ENCODE assay signal across 20 mouse cellular contexts in the genomic region with DNA sequence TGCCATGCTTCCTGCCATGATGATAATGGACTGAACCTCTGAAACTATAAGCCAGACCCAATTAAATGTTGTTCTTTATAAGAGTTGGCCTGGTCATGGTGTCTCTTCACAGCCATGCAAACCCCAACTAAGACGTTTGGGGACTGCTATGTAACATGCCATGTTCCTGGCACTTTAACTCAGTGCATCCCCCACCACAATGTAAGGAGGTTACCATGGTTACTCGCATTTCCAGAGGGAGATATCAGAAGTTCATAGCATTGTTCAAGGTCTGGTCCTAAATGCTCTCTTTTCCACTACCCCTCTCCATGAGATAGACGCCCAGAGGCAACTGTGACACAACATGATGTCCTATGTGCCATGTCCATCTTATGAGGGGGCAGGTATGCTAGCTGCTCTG. TPM values are rescaled to one million over a fixed set of nuclear protein-coding genes. Genes with fewer than 3 reads are reported as not detected.
DNase-seq lines count a peak whose midpoint lies in the region; ATAC-seq and TF ChIP-seq lines count a peak whose summit lies in the region.
"Had no signal": no experiment of that assay in that cellular context is flagged by ENCODE, and none has a peak within 500 bp of the region (broad histone marks: within the 10 kb centered on the region; RNA-seq: fewer than 3 reads in every experiment).

No protein-coding gene starts in this region.

- H3K9ac ChIP-seq in forebrain, embryonic 15.5 days (replicated peaks), result no peak overlapping the region
- H3K9ac ChIP-seq in forebrain, embryonic 11.5 days (ENCODE audit: low read length), result no peak overlapping the region
- H3K9ac ChIP-seq in hindbrain, embryonic 16.5 days (ENCODE audit: low read depth, low read length), result no peak overlapping the region
- H3K9ac ChIP-seq in hindbrain, embryonic 14.5 days, result no peak overlapping the region
- H3K9ac ChIP-seq in midbrain, postnatal 0 days (replicated peaks; ENCODE audit: low read length, poor library complexity, severe bottlenecking), result no peak overlapping the region
- H3K9ac ChIP-seq: hindbrain, embryonic 12.5 days had no signal

- TF ChIP-seq CTCF in midbrain, postnatal 0 days (IDR thresholded peaks at IDR 0.05), result no peak

- DNase-seq in forebrain, embryonic 11.5 days (ENCODE audit: low spot score), result no peak
- no peak for DNase-seq in hindbrain, embryonic 14.5 days (ENCODE audit: low spot score)
- DNase-seq in midbrain, postnatal 0 days (ENCODE audit: low spot score), result peak; percentile 38
- DNase-seq in midbrain, embryonic 10.5 days (ENCODE audit: low spot score), result no peak
- no peak for DNase-seq in left cerebral cortex, adult 11 months (ENCODE audit: low spot score)
- DNase-seq: adrenal gland, postnatal 14 days; cerebellum, adult 2 months; cerebellum, postnatal 10 days; gastrocnemius, adult 2 months; gastrocnemius, postnatal 25 days; heart, postnatal 10 days; heart, postnatal 4 days had no signal

- WGBS in forebrain, embryonic 15.5 days, result 77% methylated on average over 3 of the region's 3 CpGs
- WGBS in forebrain, embryonic 11.5 days, result 73% methylated on average over 3 of the region's 3 CpGs
- 72% methylated on average over 3 of the region's 3 CpGs for WGBS in hindbrain, embryonic 16.5 days
- WGBS in hindbrain, embryonic 14.5 days, result 76% methylated on average over 3 of the region's 3 CpGs
- WGBS in midbrain, postnatal 0 days, result 60% methylated on average over 3 of the region's 3 CpGs
- WGBS in midbrain, embryonic 10.5 days, result 87% methylated on average over 3 of the region's 3 CpGs

- H3K36me3 ChIP-seq in forebrain, embryonic 15.5 days, result no peaks in the 10 kb centered on the region
- no peaks in the 10 kb centered on the region for H3K36me3 ChIP-seq in forebrain, embryonic 11.5 days (ENCODE audit: control insufficient read depth, insufficient read depth, low read length)
- no peaks in the 10 kb centered on the region for H3K36me3 ChIP-seq in hindbrain, embryonic 16.5 days (ENCODE audit: control insufficient read depth, insufficient read depth, low read length)
- no peaks in the 10 kb centered on the region for H3K36me3 ChIP-seq in hindbrain, embryonic 14.5 days (replicated peaks; ENCODE audit: control insufficient read depth, insufficient read depth)
- no peaks in the 10 kb centered on the region for H3K36me3 ChIP-seq in midbrain, postnatal 0 days (ENCODE audit: insufficient read depth, low read length)
- H3K36me3 ChIP-seq in midbrain, embryonic 10.5 days, result no peaks in the 10 kb centered on the region
- H3K36me3 ChIP-seq: embryonic facial prominence, embryonic 10.5 days; hindbrain, embryonic 12.5 days had no signal

- H3K4me2 ChIP-seq in forebrain, embryonic 15.5 days (replicated peaks), result no peak overlapping the region
- H3K4me2 ChIP-seq in forebrain, embryonic 11.5 days (ENCODE audit: low read depth, low read length, severe bottlenecking), result no peak overlapping the region
- H3K4me2 ChIP-seq in hindbrain, embryonic 16.5 days (ENCODE audit: low read length), result no peak overlapping the region
- no peak overlapping the region for H3K4me2 ChIP-seq in hindbrain, embryonic 14.5 days (replicated peaks)
- H3K4me2 ChIP-seq in midbrain, postnatal 0 days (ENCODE audit: low read depth, low read length, poor library complexity, severe bottlenecking), result no peak overlapping the region
- H3K4me2 ChIP-seq: hindbrain, embryonic 12.5 days had no signal

- H3K4me1 ChIP-seq in forebrain, embryonic 15.5 days, result no peaks in the 10 kb centered on the region
- no peaks in the 10 kb centered on the region for H3K4me1 ChIP-seq in forebrain, embryonic 11.5 days (replicated peaks; ENCODE audit: control insufficient read depth, insufficient read depth, low read length)
- H3K4me1 ChIP-seq in hindbrain, embryonic 16.5 days (ENCODE audit: control insufficient read depth, insufficient read depth, low read depth, low read length), result no peaks in the 10 kb centered on the region
- H3K4me1 ChIP-seq in hindbrain, embryonic 14.5 days (replicated peaks; ENCODE audit: control insufficient read depth, insufficient read depth, low read length), result no peaks in the 10 kb centered on the region
- no peaks in the 10 kb centered on the region for H3K4me1 ChIP-seq in midbrain, postnatal 0 days (ENCODE audit: insufficient read depth, low read length)
- H3K4me1 ChIP-seq in midbrain, embryonic 10.5 days, result no peaks in the 10 kb centered on the region
- H3K4me1 ChIP-seq: embryonic facial prominence, embryonic 10.5 days; hindbrain, embryonic 12.5 days had no signal

- H3K27ac ChIP-seq in forebrain, embryonic 15.5 days (replicated peaks), result no peak overlapping the region
- no peak overlapping the region for H3K27ac ChIP-seq in forebrain, embryonic 11.5 days (ENCODE audit: low read depth, low read length)
- no peak overlapping the region for H3K27ac ChIP-seq in hindbrain, embryonic 16.5 days (ENCODE audit: low read depth, low read length)
- H3K27ac ChIP-seq in hindbrain, embryonic 14.5 days, result no peak overlapping the region
- H3K27ac ChIP-seq in midbrain, postnatal 0 days (ENCODE audit: low read depth, low read length), result no peak overlapping the region
- H3K27ac ChIP-seq in midbrain, embryonic 10.5 days (replicated peaks), result no peak overlapping the region
- H3K27ac ChIP-seq: embryonic facial prominence, embryonic 10.5 days; gastrocnemius, adult 2 months; hindbrain, embryonic 12.5 days had no signal

- no peak overlapping the region for H3K4me3 ChIP-seq in forebrain, embryonic 15.5 days
- H3K4me3 ChIP-seq in forebrain, embryonic 11.5 days (ENCODE audit: low read depth, low read length), result no peak overlapping the region
- H3K4me3 ChIP-seq in hindbrain, embryonic 16.5 days (ENCODE audit: low read length), result no peak overlapping the region
- no peak overlapping the region for H3K4me3 ChIP-seq in hindbrain, embryonic 14.5 days (replicated peaks; ENCODE audit: low read length)
- H3K4me3 ChIP-seq in midbrain, postnatal 0 days (ENCODE audit: low read depth, low read length), result no peak overlapping the region
- no peak overlapping the region for H3K4me3 ChIP-seq in midbrain, embryonic 10.5 days
- H3K4me3 ChIP-seq: embryonic facial prominence, embryonic 10.5 days; gastrocnemius, adult 2 months; hindbrain, embryonic 12.5 days had no signal

- no peaks in the 10 kb centered on the region for H3K27me3 ChIP-seq in forebrain, embryonic 15.5 days
- no peaks in the 10 kb centered on the region for H3K27me3 ChIP-seq in forebrain, embryonic 11.5 days (ENCODE audit: control insufficient read depth, insufficient read depth, low read length)
- H3K27me3 ChIP-seq in hindbrain, embryonic 16.5 days (replicated peaks; ENCODE audit: control insufficient read depth, insufficient read depth, low read length), result no peaks in the 10 kb centered on the region
- no peaks in the 10 kb centered on the region for H3K27me3 ChIP-seq in hindbrain, embryonic 14.5 days (ENCODE audit: control insufficient read depth, insufficient read depth, low read length)
- no peaks in the 10 kb centered on the region for H3K27me3 ChIP-seq in midbrain, postnatal 0 days (ENCODE audit: insufficient read depth, low read length)
- no peaks in the 10 kb centered on the region for H3K27me3 ChIP-seq in midbrain, embryonic 10.5 days (ENCODE audit: low read depth, poor library complexity, severe bottlenecking)
- H3K27me3 ChIP-seq: hindbrain, embryonic 12.5 days; Patski had no signal

- no peaks in the 10 kb centered on the region for H3K9me3 ChIP-seq in forebrain, embryonic 15.5 days
- no peaks in the 10 kb centered on the region for H3K9me3 ChIP-seq in forebrain, embryonic 11.5 days (ENCODE audit: control insufficient read depth, low read length)
- no peaks in the 10 kb centered on the region for H3K9me3 ChIP-seq in hindbrain, embryonic 16.5 days (ENCODE audit: control insufficient read depth, low read length)
- no peaks in the 10 kb centered on the region for H3K9me3 ChIP-seq in hindbrain, embryonic 14.5 days (ENCODE audit: control insufficient read depth, low read length)
- H3K9me3 ChIP-seq in midbrain, postnatal 0 days (ENCODE audit: low read length), result no peaks in the 10 kb centered on the region
- H3K9me3 ChIP-seq in midbrain, embryonic 10.5 days (replicated peaks), result no peaks in the 10 kb centered on the region
- H3K9me3 ChIP-seq: embryonic facial prominence, embryonic 10.5 days; hindbrain, embryonic 12.5 days had no signal

- peak; percentile 55 for ATAC-seq in forebrain, embryonic 15.5 days (replicated peaks)
- ATAC-seq in forebrain, embryonic 11.5 days (replicated peaks; ENCODE audit: low FRiP score), result no peak
- peak; percentile 52; the same call in 1 of the 2 replicates for ATAC-seq in hindbrain, embryonic 16.5 days
- ATAC-seq in hindbrain, embryonic 14.5 days (ENCODE audit: low FRiP score), result no peak
- ATAC-seq in midbrain, postnatal 0 days (ENCODE audit: low FRiP score), result peak; percentile 65; the same call in 1 of the 2 replicates
- ATAC-seq: activated CD4-positive, CD25-positive, alpha-beta regulatory T cell, adult 4 months; inflammation-experienced regulatory T-cells, adult 6 months; intestine, postnatal 0 days; Patski had no signal

RNA-seq across cellular contexts. Expression of a gene that starts 54.0 kb away (rescaled TPM):
- 40.5 and 44.4 TPM in 2 replicates for polyA plus RNA-seq in forebrain, embryonic 15.5 days (2015; fragmentation: Nextera tagmentation; extraction: Ambion mirVana)
- polyA plus RNA-seq in forebrain, embryonic 11.5 days (2014; fragmentation: Nextera tagmentation; extraction: Ambion mirVana), result 12.9 and 16.7 TPM in 2 replicates
- 39.8 and 46.8 TPM in 2 replicates for polyA plus RNA-seq in hindbrain, embryonic 16.5 days (2015; fragmentation: Nextera tagmentation; extraction: Ambion mirVana)
- polyA plus RNA-seq in hindbrain, embryonic 14.5 days (2014; fragmentation: Nextera tagmentation; extraction: Ambion mirVana), result 25.9 and 29.9 TPM in 2 replicates
- 22.9 and 24.3 TPM in 2 replicates for total RNA-seq in midbrain, postnatal 0 days (2014; rRNA removed)
- polyA plus RNA-seq in midbrain, postnatal 0 days (2015; fragmentation: Nextera tagmentation; extraction: Ambion mirVana), result 35.7 and 44.9 TPM in 2 replicates
- 21.1 and 22.0 TPM in 2 replicates for polyA plus RNA-seq in midbrain, embryonic 10.5 days (2016; fragmentation: Nextera tagmentation; extraction: Ambion mirVana)

Comparison
In these comparisons a context has a peak if more than half of its experiments do, and no peak if none do; other contexts are left out.
1. ATAC-seq: peak in forebrain, embryonic 15.5 days (single experiment), hindbrain, embryonic 16.5 days (single experiment) and midbrain, postnatal 0 days (single experiment); none in forebrain, embryonic 11.5 days (single experiment) and hindbrain, embryonic 14.5 days (single experiment).